In genomic region chr8:70281001-70281400, GRCm38 (mm10) we compare ENCODE assay signal across 11 mouse cellular contexts. TPM values are rescaled to one million over a fixed set of nuclear protein-coding genes. Genes with fewer than 3 reads are reported as not detected.
DNase-seq lines count a peak whose midpoint lies in the region; ATAC-seq and TF ChIP-seq lines count a peak whose summit lies in the region.
"Had no signal": no experiment of that assay in that cellular context is flagged by ENCODE, and none has a peak within 500 bp of the region (broad histone marks: within the 10 kb centered on the region; RNA-seq: fewer than 3 reads in every experiment).

No protein-coding gene starts in this region.

- TF ChIP-seq POLR2A in ES-Bruce4 (IDR thresholded peaks at IDR 0.05; ENCODE audit: insufficient read depth, low read length) = no peak

- intact Hi-C loops in heart, postnatal 25 days (cut with DNase I) = no loop called here

- peaks cover 17% of the 10 kb centered on the region for H3K4me1 ChIP-seq in heart, postnatal 0 days (ENCODE audit: control insufficient read depth, insufficient read depth)
- H3K4me1 ChIP-seq in liver, embryonic 12.5 days = peaks cover 69% of the 10 kb centered on the region
- H3K4me1 ChIP-seq in liver, postnatal 0 days (ENCODE audit: insufficient read depth) = peaks cover 14% of the 10 kb centered on the region
- H3K4me1 ChIP-seq in ES-Bruce4 (ENCODE audit: control insufficient read depth, insufficient read depth, low read length) = peaks cover 6% of the 10 kb centered on the region
- peaks cover 66% of the 10 kb centered on the region for H3K4me1 ChIP-seq in embryonic facial prominence, embryonic 10.5 days

- no peak for TF ChIP-seq EP300 in heart, postnatal 0 days (IDR thresholded peaks at IDR 0.05; ENCODE audit: low read depth)
- no peak for TF ChIP-seq EP300 in liver, postnatal 0 days (IDR thresholded peaks at IDR 0.05; ENCODE audit: low read depth)
- no peak for TF ChIP-seq EP300 in ES-Bruce4 (IDR thresholded peaks at IDR 0.05; ENCODE audit: insufficient read depth, low read depth, low read length)

- no peak for DNase-seq in heart, postnatal 0 days (ENCODE audit: low spot score)
- DNase-seq in heart, postnatal 25 days (ENCODE audit: low spot score) = no peak
- no peak for DNase-seq in liver, postnatal 0 days
- DNase-seq in embryonic facial prominence, embryonic 10.5 days (ENCODE audit: low spot score) = no peak
- DNase-seq in natural killer cell, adult 2 months (ENCODE audit: low spot score in 2 of 2) = no peak
- DNase-seq: adrenal gland, postnatal 36 days; kidney, postnatal 14 days had no signal

- no peaks in the 10 kb centered on the region for H3K9me3 ChIP-seq in heart, postnatal 0 days (replicated peaks; ENCODE audit: control insufficient read depth, low read length)
- H3K9me3 ChIP-seq in liver, embryonic 12.5 days (replicated peaks) = no peaks in the 10 kb centered on the region
- H3K9me3 ChIP-seq in liver, postnatal 0 days (ENCODE audit: low read length) = no peaks in the 10 kb centered on the region
- H3K9me3 ChIP-seq in ES-Bruce4 (replicated peaks; ENCODE audit: control insufficient read depth, insufficient read depth, low read length, poor library complexity, severe bottlenecking) = no peaks in the 10 kb centered on the region
- no peaks in the 10 kb centered on the region for H3K9me3 ChIP-seq in embryonic facial prominence, embryonic 10.5 days
- H3K9me3 ChIP-seq: liver, embryonic 15.5 days had no signal

- H3K27me3 ChIP-seq in heart, postnatal 0 days (ENCODE audit: control insufficient read depth, insufficient read depth, low read length) = no peaks in the 10 kb centered on the region
- H3K27me3 ChIP-seq in liver, embryonic 12.5 days (replicated peaks) = no peaks in the 10 kb centered on the region
- H3K27me3 ChIP-seq in liver, postnatal 0 days (ENCODE audit: insufficient read depth, low read length) = 0 out of 2 replicates have a peak, but pooled peaks cover 6% of the 10 kb centered on the region
- H3K27me3 ChIP-seq in ES-Bruce4 (ENCODE audit: control insufficient read depth, insufficient read depth, low read length, poor library complexity, severe bottlenecking) = no peaks in the 10 kb centered on the region
- H3K27me3 ChIP-seq in embryonic facial prominence, embryonic 10.5 days (replicated peaks; ENCODE audit: low read depth, poor library complexity, severe bottlenecking) = no peaks in the 10 kb centered on the region

- peaks cover 14% of the 10 kb centered on the region for H3K36me3 ChIP-seq in heart, postnatal 0 days (replicated peaks; ENCODE audit: control insufficient read depth, insufficient read depth, low read length)
- H3K36me3 ChIP-seq in liver, embryonic 12.5 days = peaks cover 12% of the 10 kb centered on the region
- H3K36me3 ChIP-seq in liver, postnatal 0 days (replicated peaks; ENCODE audit: insufficient read depth, low read length) = peaks cover 4% of the 10 kb centered on the region; the same call in 1 of the 2 replicates
- peaks cover 10% of the 10 kb centered on the region for H3K36me3 ChIP-seq in ES-Bruce4 (ENCODE audit: control insufficient read depth, insufficient read depth, low read length, poor library complexity, severe bottlenecking)
- peaks cover 18% of the 10 kb centered on the region for H3K36me3 ChIP-seq in embryonic facial prominence, embryonic 10.5 days (replicated peaks)

- WGBS in heart, postnatal 0 days = 24% methylated on average over 3 of the region's 3 CpGs
- 46% methylated on average over 3 of the region's 3 CpGs for WGBS in liver, embryonic 12.5 days (ENCODE audit: insufficient replicate concordance)
- 59% methylated on average over 3 of the region's 3 CpGs for WGBS in liver, postnatal 0 days (ENCODE audit: insufficient replicate concordance)
- WGBS in embryonic facial prominence, embryonic 10.5 days = 60% methylated on average over 3 of the region's 3 CpGs

- no peak overlapping the region for H3K4me2 ChIP-seq in heart, postnatal 0 days (ENCODE audit: low read depth, low read length)
- no peak overlapping the region for H3K4me2 ChIP-seq in liver, embryonic 12.5 days
- H3K4me2 ChIP-seq in liver, postnatal 0 days (ENCODE audit: low read depth, low read length) = no peak overlapping the region
- H3K4me2 ChIP-seq: liver, embryonic 15.5 days had no signal

- H3K27ac ChIP-seq in heart, postnatal 0 days (ENCODE audit: low read depth) = peak overlapping the region; percentile 58; the same call in 1 of the 2 replicates
- H3K27ac ChIP-seq in liver, embryonic 12.5 days = peak overlapping the region; percentile 41; the same call in 1 of the 2 replicates
- H3K27ac ChIP-seq in liver, postnatal 0 days (ENCODE audit: low read depth) = no peak overlapping the region
- peak overlapping the region; percentile 8; the same call in 1 of the 2 replicates for H3K27ac ChIP-seq in ES-Bruce4 (ENCODE audit: insufficient read depth, low read length)
- peak overlapping the region; percentile 95; the same call in 1 of the 2 replicates for H3K27ac ChIP-seq in embryonic facial prominence, embryonic 10.5 days (replicated peaks)
- H3K27ac ChIP-seq: liver, embryonic 15.5 days had no signal

- no peak overlapping the region for H3K9ac ChIP-seq in heart, postnatal 0 days (replicated peaks; ENCODE audit: low read depth, low read length)
- no peak overlapping the region for H3K9ac ChIP-seq in liver, embryonic 12.5 days
- H3K9ac ChIP-seq in liver, postnatal 0 days (replicated peaks) = no peak overlapping the region
- H3K9ac ChIP-seq in ES-Bruce4 (ENCODE audit: low read depth, poor library complexity, severe bottlenecking) = peak overlapping the region; percentile 41; the same call in 1 of the 2 replicates
- H3K9ac ChIP-seq: liver, embryonic 15.5 days had no signal

- no peak for ATAC-seq in heart, postnatal 0 days (ENCODE audit: insufficient read depth, low read depth)
- ATAC-seq in liver, embryonic 12.5 days = no peak
- ATAC-seq in liver, postnatal 0 days = no peak

- TF ChIP-seq CTCF in heart, postnatal 0 days (IDR thresholded peaks at IDR 0.05; ENCODE audit: low read depth) = no peak
- TF ChIP-seq CTCF in liver, postnatal 0 days (IDR thresholded peaks at IDR 0.05; ENCODE audit: low read depth) = no peak
- TF ChIP-seq CTCF in ES-Bruce4 (IDR thresholded peaks at IDR 0.05; ENCODE audit: low read depth, low read length) = no peak

- H3K4me3 ChIP-seq in heart, postnatal 0 days (ENCODE audit: low read depth, low read length) = no peak overlapping the region
- no peak overlapping the region for H3K4me3 ChIP-seq in liver, embryonic 12.5 days
- no peak overlapping the region for H3K4me3 ChIP-seq in liver, postnatal 0 days (ENCODE audit: low read depth, low read length)
- H3K4me3 ChIP-seq in ES-Bruce4 (ENCODE audit: low read depth, low read length) = no peak overlapping the region
- H3K4me3 ChIP-seq in embryonic facial prominence, embryonic 10.5 days = no peak overlapping the region
- H3K4me3 ChIP-seq: liver, embryonic 15.5 days had no signal

RNA-seq across cellular contexts. Expression of gene Homer3, which starts 1.6 kb away (rescaled TPM):
- 29.1 and 38.9 TPM in 2 replicates for total RNA-seq in heart, postnatal 0 days (2014; rRNA removed; ENCODE audit: low replicate concordance)
- polyA plus RNA-seq in heart, postnatal 0 days (2015; fragmentation: Nextera tagmentation; extraction: Ambion mirVana) = 19.5 TPM in 2 replicates
- 10 to 100 TPM; 12.0 to 12.3 TPM for total RNA-seq in heart, postnatal 25 days (2021)
- 19.6 and 21.4 TPM in 2 replicates for polyA plus RNA-seq in liver, embryonic 12.5 days (2016; fragmentation: Nextera tagmentation; extraction: Ambion mirVana)
- polyA plus RNA-seq in liver, postnatal 0 days (2015; fragmentation: Nextera tagmentation; extraction: Ambion mirVana) = 4.3 and 5.6 TPM in 2 replicates
- polyA plus RNA-seq in ES-Bruce4 (2011; ENCODE audit: insufficient read depth, insufficient read length, low read depth, missing spikeins) = 37.9 and 40.0 TPM in 2 replicates
- polyA plus RNA-seq in embryonic facial prominence, embryonic 10.5 days (2016; fragmentation: Nextera tagmentation; extraction: Ambion mirVana) = 121 and 130 TPM in 2 replicates

RNA-seq across cellular contexts. Expression of gene Ddx49, which starts 21.3 kb away (rescaled TPM):
- total RNA-seq in heart, postnatal 0 days (2014; rRNA removed; ENCODE audit: low replicate concordance) = 33.1 and 35.6 TPM in 2 replicates
- polyA plus RNA-seq in heart, postnatal 0 days (2015; fragmentation: Nextera tagmentation; extraction: Ambion mirVana) = 24.4 and 26.7 TPM in 2 replicates
- total RNA-seq in heart, postnatal 25 days (2021) = 10 to 100 TPM; 24.7 to 33.8 TPM
- polyA plus RNA-seq in liver, embryonic 12.5 days (2016; fragmentation: Nextera tagmentation; extraction: Ambion mirVana) = 37.0 and 40.0 TPM in 2 replicates
- polyA plus RNA-seq in liver, postnatal 0 days (2015; fragmentation: Nextera tagmentation; extraction: Ambion mirVana) = 15.2 and 16.3 TPM in 2 replicates
- 45.3 and 50.5 TPM in 2 replicates for polyA plus RNA-seq in ES-Bruce4 (2011; ENCODE audit: insufficient read depth, insufficient read length, low read depth, missing spikeins)
- 51.0 and 58.1 TPM in 2 replicates for polyA plus RNA-seq in embryonic facial prominence, embryonic 10.5 days (2016; fragmentation: Nextera tagmentation; extraction: Ambion mirVana)

RNA-seq across cellular contexts. Expression of gene Cope, which starts 21.3 kb away (rescaled TPM):
- 154 and 193 TPM in 2 replicates for total RNA-seq in heart, postnatal 0 days (2014; rRNA removed; ENCODE audit: low replicate concordance)
- polyA plus RNA-seq in heart, postnatal 0 days (2015; fragmentation: Nextera tagmentation; extraction: Ambion mirVana) = 294 and 295 TPM in 2 replicates
- total RNA-seq in heart, postnatal 25 days (2021) = 100 to 1,000 TPM; 145 to 159 TPM
- 205 and 212 TPM in 2 replicates for polyA plus RNA-seq in liver, embryonic 12.5 days (2016; fragmentation: Nextera tagmentation; extraction: Ambion mirVana)
- polyA plus RNA-seq in liver, postnatal 0 days (2015; fragmentation: Nextera tagmentation; extraction: Ambion mirVana) = 162 and 171 TPM in 2 replicates
- 115 and 117 TPM in 2 replicates for polyA plus RNA-seq in ES-Bruce4 (2011; ENCODE audit: insufficient read depth, insufficient read length, low read depth, missing spikeins)
- 293 and 297 TPM in 2 replicates for polyA plus RNA-seq in embryonic facial prominence, embryonic 10.5 days (2016; fragmentation: Nextera tagmentation; extraction: Ambion mirVana)

RNA-seq across cellular contexts. Expression of gene Cers1, which starts 34.6 kb away (rescaled TPM):
- 0.80 TPM in 1 of 2 replicates, not detected in the other for total RNA-seq in heart, postnatal 0 days (2014; rRNA removed; ENCODE audit: low replicate concordance)
- 0.27 and 0.59 TPM in 2 replicates for polyA plus RNA-seq in heart, postnatal 0 days (2015; fragmentation: Nextera tagmentation; extraction: Ambion mirVana)
- under 1 TPM; 0.31 to 0.39 TPM for total RNA-seq in heart, postnatal 25 days (2021)
- polyA plus RNA-seq in liver, embryonic 12.5 days (2016; fragmentation: Nextera tagmentation; extraction: Ambion mirVana) = 0.45 and 0.63 TPM in 2 replicates
- polyA plus RNA-seq in liver, postnatal 0 days (2015; fragmentation: Nextera tagmentation; extraction: Ambion mirVana) = 0.12 TPM in 1 of 2 replicates, not detected in the other
- 3.4 and 3.8 TPM in 2 replicates for polyA plus RNA-seq in ES-Bruce4 (2011; ENCODE audit: insufficient read depth, insufficient read length, low read depth, missing spikeins)
- 2.3 and 4.1 TPM in 2 replicates for polyA plus RNA-seq in embryonic facial prominence, embryonic 10.5 days (2016; fragmentation: Nextera tagmentation; extraction: Ambion mirVana)
- total RNA-seq: common myeloid progenitor, adult 5-6 weeks had no signal

RNA-seq across cellular contexts. Expression of gene Armc6, which starts 46.7 kb away (rescaled TPM):
- 20.1 and 26.5 TPM in 2 replicates for total RNA-seq in heart, postnatal 0 days (2014; rRNA removed; ENCODE audit: low replicate concordance)
- polyA plus RNA-seq in heart, postnatal 0 days (2015; fragmentation: Nextera tagmentation; extraction: Ambion mirVana) = 11.9 and 13.1 TPM in 2 replicates
- 1 to 10 TPM; 7.6 to 8.0 TPM for total RNA-seq in heart, postnatal 25 days (2021)
- 23.9 and 24.8 TPM in 2 replicates for polyA plus RNA-seq in liver, embryonic 12.5 days (2016; fragmentation: Nextera tagmentation; extraction: Ambion mirVana)
- 5.3 and 6.3 TPM in 2 replicates for polyA plus RNA-seq in liver, postnatal 0 days (2015; fragmentation: Nextera tagmentation; extraction: Ambion mirVana)
- 5.7 and 11.8 TPM in 2 replicates for polyA plus RNA-seq in ES-Bruce4 (2011; ENCODE audit: insufficient read depth, insufficient read length, low read depth, missing spikeins)
- 30.8 and 31.9 TPM in 2 replicates for polyA plus RNA-seq in embryonic facial prominence, embryonic 10.5 days (2016; fragmentation: Nextera tagmentation; extraction: Ambion mirVana)
